Mouse (Mus musculus) hindbrain, embryonic 14.5 days (tissue): ENCODE data around the gene Aldh1a2. TPM values are rescaled to one million over a fixed set of nuclear protein-coding genes. Genes with fewer than 3 reads are reported as not detected.

Source experiments
- ATAC-seq: fragments of 200-750 bp; cut with Nextera tagmentation; 2 replicates; pipeline ENCODE4 v1.8.0; 2017; ENCODE audit warnings: moderate number of reproducible peaks, mild to moderate bottlenecking, moderate TSS enrichment, moderate library complexity; ENCODE audit not compliant: low FRiP score
- DNase-seq: peaks from one replicate; pipeline ENCODE4 v3.0.0-alpha.2; 2015; ENCODE audit warnings: low spot score
- H3K27ac ChIP-seq: fragments of 300-500 bp; sonication (generic); 2 replicates; pipeline ENCODE4 v1.5.1; 2014; ENCODE audit warnings: mild to moderate bottlenecking, moderate library complexity
- H3K27me3 ChIP-seq: fragments of 300-500 bp; sonication (generic); 2 replicates; pipeline ENCODE4 v1.6.1; 2014; ENCODE audit warnings: mild to moderate bottlenecking, low read length, mixed read lengths; ENCODE audit not compliant: control insufficient read depth, insufficient read depth
- H3K36me3 ChIP-seq: fragments of 300-500 bp; sonication (generic); replicated peaks from 2 replicates; pipeline ENCODE4 v1.6.1; 2014; ENCODE audit not compliant: control insufficient read depth, insufficient read depth
- H3K4me1 ChIP-seq: fragments of 300-500 bp; sonication (generic); replicated peaks from 2 replicates; pipeline ENCODE4 v1.6.1; 2014; ENCODE audit warnings: antibody characterized with exemption, low read length, mixed read lengths; ENCODE audit not compliant: control insufficient read depth, insufficient read depth
- H3K4me2 ChIP-seq: fragments of 300-500 bp; sonication (generic); replicated peaks from 2 replicates; pipeline ENCODE4 v1.6.1; 2014; ENCODE audit warnings: mild to moderate bottlenecking, moderate library complexity
- H3K4me3 ChIP-seq: fragments of 300-500 bp; sonication (generic); replicated peaks from 2 replicates; pipeline ENCODE4 v1.5.1; 2014; ENCODE audit warnings: mild to moderate bottlenecking, low read length
- H3K9ac ChIP-seq: fragments of 300-500 bp; sonication (generic); 2 replicates; pipeline ENCODE4 v1.6.1; 2014
- H3K9me3 ChIP-seq: fragments of 300-500 bp; sonication (generic); 2 replicates; pipeline ENCODE4 v1.6.1; 2016; ENCODE audit warnings: low read length; ENCODE audit not compliant: control insufficient read depth
- WGBS: fragments of 180-500 bp; shearing (Covaris S2); extraction: QIAGEN DNeasy Blood & Tissue Kit; methylation state at CpG from one replicate; pipeline ENCODE4 v1.1.7; 2014; 5-methylcytosine and 5-hydroxymethylcytosine counted together
- polyA plus RNA-seq: library from polyadenylated mRNA; unstranded; fragments of >200 nt; fragmentation: Nextera tagmentation; extraction: Ambion mirVana; gene quantifications from 2 replicates; pipeline ENCODE4 v1.2.1, GENCODE M21; 2014

The Aldh1a2 gene
- polyA plus RNA-seq, 1 experiment from 2014 or later: 52.8 TPM

DNA sequence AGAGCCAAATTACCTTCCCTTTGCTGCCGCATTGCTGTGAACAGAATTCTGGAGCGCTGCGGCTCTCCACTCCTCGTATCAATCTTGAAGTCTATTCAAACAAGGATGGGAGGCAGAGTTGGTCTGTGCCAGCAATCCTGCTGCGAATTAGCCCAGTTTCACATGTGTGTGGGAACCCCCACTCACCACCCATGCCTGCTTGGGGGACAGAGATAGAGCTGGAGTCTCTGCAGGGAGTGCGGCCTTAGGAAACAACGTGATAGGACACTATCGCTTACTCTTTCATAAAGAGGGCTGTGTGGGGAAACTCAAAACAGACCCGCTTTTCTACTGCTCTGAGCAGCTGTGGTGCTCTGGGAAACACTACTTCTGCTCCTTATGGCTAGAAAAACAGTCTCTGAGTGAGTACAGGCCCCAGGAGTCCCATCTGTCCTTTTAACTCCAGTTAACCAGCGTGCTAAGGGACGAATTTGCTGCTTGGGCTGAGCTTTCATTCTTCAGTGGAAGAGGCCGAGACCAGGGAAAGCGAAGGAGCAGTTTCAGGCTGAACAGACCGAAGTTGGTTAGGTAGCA, 60.6 kb downstream of the Aldh1a2 start:
- ATAC-seq: no peak
- no peak overlapping the region for H3K9ac ChIP-seq
- no peaks in the 10 kb centered on the region for H3K4me1 ChIP-seq
- 60% methylated on average over 14 of the region's 14 CpGs for WGBS
- no peaks in the 10 kb centered on the region for H3K36me3 ChIP-seq
- no peak overlapping the region for H3K27ac ChIP-seq
- H3K9me3 ChIP-seq: no peaks in the 10 kb centered on the region
- no peak overlapping the region for H3K4me2 ChIP-seq
- DNase-seq: no peak
- H3K27me3 ChIP-seq: no peaks in the 10 kb centered on the region
- no peak overlapping the region for H3K4me3 ChIP-seq

DNA sequence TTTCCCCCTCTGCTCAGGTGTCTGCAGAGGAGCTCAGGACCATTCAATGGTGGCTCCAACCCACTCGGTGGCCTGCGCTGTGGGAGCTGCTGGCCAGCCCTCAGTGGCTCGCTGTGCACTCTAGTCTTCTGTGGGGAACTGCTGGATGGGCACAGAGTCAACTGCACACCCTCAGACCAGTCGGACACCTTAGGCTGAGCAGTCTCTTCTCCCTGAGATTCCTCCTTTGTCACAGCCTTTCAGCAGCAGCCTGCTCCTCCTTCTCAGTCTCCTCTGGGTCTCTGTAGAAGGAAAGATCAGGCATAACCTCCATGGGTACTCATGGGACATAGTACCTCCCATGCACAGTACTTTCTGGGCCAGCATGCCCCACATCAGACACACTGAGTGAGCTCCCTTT, 63.2 kb downstream of the Aldh1a2 start:
- DNase-seq (no peak), ATAC-seq (no peak)
- no peaks in the 10 kb centered on the region for H3K9me3 ChIP-seq
- H3K27me3 ChIP-seq: no peaks in the 10 kb centered on the region
- H3K4me3 ChIP-seq: no peak overlapping the region
- no peaks in the 10 kb centered on the region for H3K36me3 ChIP-seq
- WGBS: 93% methylated on average over 4 of the region's 4 CpGs
- H3K4me1 ChIP-seq: no peaks in the 10 kb centered on the region
- H3K9ac ChIP-seq: no peak overlapping the region
- no peak overlapping the region for H3K4me2 ChIP-seq
- H3K27ac ChIP-seq: no peak overlapping the region

DNA sequence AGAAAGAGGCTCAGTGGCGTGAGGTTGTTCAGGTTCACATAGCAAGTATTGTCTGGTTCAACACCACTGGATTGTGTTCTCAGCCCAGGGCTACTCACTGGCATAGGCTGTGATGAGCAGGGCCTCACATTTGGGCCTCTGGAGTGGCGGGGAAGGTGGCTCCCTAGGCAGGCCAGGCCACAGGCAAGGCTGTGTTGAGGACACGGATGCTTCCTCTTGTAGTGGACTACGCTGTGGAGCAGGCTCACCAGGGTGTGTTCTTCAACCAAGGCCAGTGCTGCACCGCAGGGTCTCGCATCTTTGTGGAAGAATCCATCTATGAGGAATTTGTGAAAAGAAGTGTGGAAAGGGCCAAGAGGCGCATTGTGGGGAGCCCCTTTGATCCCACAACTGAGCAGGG, 67.6 kb downstream of the Aldh1a2 start:
- Histone ChIP-seq H3K36me3 (no peaks in the 10 kb centered on the region), H3K27ac (no peak overlapping the region), H3K4me1 (no peaks in the 10 kb centered on the region), H3K9ac (no peak overlapping the region), H3K4me2 (no peak overlapping the region), H3K27me3 (no peaks in the 10 kb centered on the region), H3K9me3 (no peaks in the 10 kb centered on the region), H3K4me3 (no peak overlapping the region)
- WGBS: 84% methylated on average over 7 of the region's 7 CpGs
- no peak for ATAC-seq
- DNase-seq: no peak

GRCm38 (mm10) chr9:71285231-71285630, 69.6 kb downstream of the Aldh1a2 start:
- WGBS: 96% methylated on average over 3 of the region's 3 CpGs
- no peak overlapping the region for H3K4me3 ChIP-seq
- H3K4me1 ChIP-seq: no peaks in the 10 kb centered on the region
- ATAC-seq (no peak), DNase-seq (no peak)
- no peak overlapping the region for H3K27ac ChIP-seq
- H3K9me3 ChIP-seq: no peaks in the 10 kb centered on the region
- no peaks in the 10 kb centered on the region for H3K27me3 ChIP-seq
- no peaks in the 10 kb centered on the region for H3K36me3 ChIP-seq
- H3K4me2 ChIP-seq: no peak overlapping the region
- no peak overlapping the region for H3K9ac ChIP-seq

- Histone ChIP-seq H3K27me3 (no peaks in the 10 kb centered on the region), H3K9ac (no peak overlapping the region), H3K4me1 (no peaks in the 10 kb centered on the region), H3K4me3 (no peak overlapping the region), H3K9me3 (no peaks in the 10 kb centered on the region), H3K27ac (no peak overlapping the region), H3K4me2 (no peak overlapping the region), H3K36me3 (no peaks in the 10 kb centered on the region)
- no peak for ATAC-seq
- WGBS: 93% methylated on average over 9 of the region's 9 CpGs
- DNase-seq: no peak
These were observed 70.8 kb downstream of the Aldh1a2 start for GRCm38 (mm10) chr9:71286420-71286819.

GRCm38 (mm10) chr9:71288738-71289137, 73.1 kb downstream of the Aldh1a2 start:
- Histone ChIP-seq H3K36me3 (no peaks in the 10 kb centered on the region), H3K4me3 (no peak overlapping the region), H3K9me3 (no peaks in the 10 kb centered on the region), H3K4me2 (no peak overlapping the region), H3K27ac (no peak overlapping the region), H3K9ac (no peak overlapping the region), H3K27me3 (no peaks in the 10 kb centered on the region), H3K4me1 (no peaks in the 10 kb centered on the region)
- DNase-seq (no peak), ATAC-seq (no peak)
- WGBS: 89% methylated on average over 6 of the region's 6 CpGs

DNA sequence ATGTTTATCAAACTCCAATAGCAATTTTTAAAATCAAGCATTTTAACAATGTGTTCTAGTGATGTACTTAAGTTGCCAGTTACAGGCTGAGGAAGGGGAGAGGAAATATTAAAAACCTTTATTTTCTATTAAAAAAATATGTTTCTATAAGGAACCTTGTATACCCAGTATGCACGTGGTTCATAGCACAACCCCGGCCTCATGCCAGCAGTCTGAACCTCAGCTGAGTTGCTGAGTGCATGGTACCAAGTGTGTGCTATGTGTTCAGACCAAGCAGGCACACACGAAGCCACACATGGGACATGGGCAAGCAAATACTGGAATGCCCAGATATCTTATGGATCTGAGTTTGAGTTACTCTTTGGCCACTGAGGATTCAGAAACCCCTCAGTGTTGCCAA, 74.2 kb downstream of the Aldh1a2 start:
- H3K4me3 ChIP-seq: no peak overlapping the region
- no peak for ATAC-seq
- no peaks in the 10 kb centered on the region for H3K4me1 ChIP-seq
- no peaks in the 10 kb centered on the region for H3K27me3 ChIP-seq
- H3K4me2 ChIP-seq: no peak overlapping the region
- H3K36me3 ChIP-seq: no peaks in the 10 kb centered on the region
- H3K9ac ChIP-seq: no peak overlapping the region
- H3K27ac ChIP-seq: no peak overlapping the region
- WGBS: 88% methylated on average over 3 of the region's 3 CpGs
- no peaks in the 10 kb centered on the region for H3K9me3 ChIP-seq
- DNase-seq: no peak

GRCm38 (mm10) chr9:71290730-71291129, 75.1 kb downstream of the Aldh1a2 start:
- H3K4me2 ChIP-seq: no peak overlapping the region
- no peaks in the 10 kb centered on the region for H3K4me1 ChIP-seq
- H3K4me3 ChIP-seq: no peak overlapping the region
- H3K9me3 ChIP-seq: no peaks in the 10 kb centered on the region
- no peaks in the 10 kb centered on the region for H3K27me3 ChIP-seq
- no peaks in the 10 kb centered on the region for H3K36me3 ChIP-seq
- ATAC-seq (no peak), DNase-seq (no peak)
- 96% methylated on average over 1 of the region's 1 CpGs for WGBS
- H3K9ac ChIP-seq: no peak overlapping the region
- H3K27ac ChIP-seq: no peak overlapping the region

DNA sequence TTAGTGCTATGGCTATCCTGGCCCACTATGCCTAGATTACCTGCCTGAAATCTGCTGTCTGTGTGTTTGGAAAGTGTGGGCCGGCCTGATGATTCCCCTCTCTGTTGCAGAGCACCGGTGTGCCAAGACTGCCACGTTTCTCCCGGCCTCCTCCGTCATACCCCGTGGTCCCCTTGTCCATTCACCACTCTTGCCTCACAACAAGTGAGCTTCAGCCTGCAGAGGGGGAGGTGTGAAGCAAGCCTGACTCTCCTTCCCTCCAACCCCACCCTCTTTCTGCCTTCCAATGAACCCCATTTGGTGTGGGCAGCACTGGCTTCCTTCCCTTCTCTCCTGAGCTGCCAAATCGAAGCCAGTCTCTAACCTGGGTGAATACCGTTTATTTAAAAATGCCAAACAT, 79.9 kb downstream of the Aldh1a2 start:
- H3K27ac ChIP-seq: no peak overlapping the region
- no peak overlapping the region for H3K4me3 ChIP-seq
- 74% methylated on average over 8 of the region's 8 CpGs for WGBS
- H3K36me3 ChIP-seq: no peaks in the 10 kb centered on the region
- no peak for ATAC-seq
- no peaks in the 10 kb centered on the region for H3K9me3 ChIP-seq
- H3K9ac ChIP-seq: no peak overlapping the region
- no peak for DNase-seq
- no peaks in the 10 kb centered on the region for H3K27me3 ChIP-seq
- no peaks in the 10 kb centered on the region for H3K4me1 ChIP-seq
- no peak overlapping the region for H3K4me2 ChIP-seq

GRCm38 (mm10) chr9:71303594-71303993, 88.0 kb downstream of the Aldh1a2 start:
- H3K9me3 ChIP-seq: no peaks in the 10 kb centered on the region
- WGBS: 58% methylated on average over 2 of the region's 2 CpGs
- H3K9ac ChIP-seq: no peak overlapping the region
- ATAC-seq (no peak), DNase-seq (no peak)
- no peak overlapping the region for H3K4me2 ChIP-seq
- no peaks in the 10 kb centered on the region for H3K27me3 ChIP-seq
- H3K4me1 ChIP-seq: no peaks in the 10 kb centered on the region
- H3K36me3 ChIP-seq: no peaks in the 10 kb centered on the region
- H3K4me3 ChIP-seq: no peak overlapping the region
- no peak overlapping the region for H3K27ac ChIP-seq
